Mouse (Mus musculus) kidney, postnatal 0 days (tissue): ENCODE data around the gene Slc25a23. TPM values are rescaled to one million over a fixed set of nuclear protein-coding genes. Genes with fewer than 3 reads are reported as not detected.

ENCODE experiments used
- ATAC-seq: fragments of 200-750 bp; cut with Nextera tagmentation; replicated peaks from 2 replicates; pipeline ENCODE4 v1.8.0; 2017; ENCODE audit warnings: low read depth, moderate number of reproducible peaks, moderate TSS enrichment, moderate library complexity; ENCODE audit not compliant: low FRiP score
- DNase-seq: peaks from one replicate; pipeline ENCODE4 v3.0.0-alpha.2; 2016; ENCODE audit warnings: low spot score
- H3K27ac ChIP-seq: fragments of 300-500 bp; sonication (generic); 2 replicates; pipeline ENCODE4 v1.5.1; 2014; ENCODE audit warnings: mild to moderate bottlenecking
- H3K27me3 ChIP-seq: fragments of 300-500 bp; sonication (generic); 2 replicates; pipeline ENCODE4 v1.6.1; 2014; ENCODE audit warnings: low read length, mixed read lengths; ENCODE audit not compliant: insufficient read depth
- H3K36me3 ChIP-seq: fragments of 300-500 bp; sonication (generic); 2 replicates; pipeline ENCODE4 v1.6.1; 2014; ENCODE audit warnings: low read length, mixed read lengths; ENCODE audit not compliant: insufficient read depth
- H3K4me1 ChIP-seq: fragments of 300-500 bp; sonication (generic); replicated peaks from 2 replicates; pipeline ENCODE4 v1.6.1; 2014; ENCODE audit warnings: antibody characterized with exemption, low read length, mixed read lengths; ENCODE audit not compliant: insufficient read depth
- H3K4me2 ChIP-seq: fragments of 300-500 bp; sonication (generic); 2 replicates; pipeline ENCODE4 v1.6.1; 2014; ENCODE audit warnings: mild to moderate bottlenecking, low read length, moderate library complexity, mixed read lengths
- H3K4me3 ChIP-seq: fragments of 300-500 bp; sonication (generic); replicated peaks from 2 replicates; pipeline ENCODE4 v1.5.1; 2014; ENCODE audit warnings: low read depth, low read length
- H3K9ac ChIP-seq: fragments of 300-500 bp; sonication (generic); 2 replicates; pipeline ENCODE4 v1.6.1; 2014; ENCODE audit warnings: low read depth, low read length
- H3K9me3 ChIP-seq: fragments of 300-500 bp; sonication (generic); replicated peaks from 2 replicates; pipeline ENCODE4 v1.6.1; 2016; ENCODE audit warnings: low read length, inconsistent platforms, mixed read lengths
- CTCF ChIP-seq: IDR thresholded peaks from 2 replicates; pipeline ENCODE4 v1.5.1; 2016; ENCODE audit warnings: antibody characterized with exemption, low read depth, mild to moderate bottlenecking, moderate library complexity
- WGBS: fragments of 180-500 bp; shearing (Covaris S2); extraction: QIAGEN DNeasy Blood & Tissue Kit; methylation state at CpG from one replicate; pipeline ENCODE4 v1.1.7; 2014; 5-methylcytosine and 5-hydroxymethylcytosine counted together
- polyA plus RNA-seq: library from polyadenylated mRNA; unstranded; fragments of >200 nt; fragmentation: Nextera tagmentation; extraction: Ambion mirVana; gene quantifications from 2 replicates; pipeline ENCODE4 v1.2.1, GENCODE M21; 2015

Gene Slc25a23
- polyA plus RNA-seq, 1 experiment from 2014 or later, result 10.7 TPM

DNA sequence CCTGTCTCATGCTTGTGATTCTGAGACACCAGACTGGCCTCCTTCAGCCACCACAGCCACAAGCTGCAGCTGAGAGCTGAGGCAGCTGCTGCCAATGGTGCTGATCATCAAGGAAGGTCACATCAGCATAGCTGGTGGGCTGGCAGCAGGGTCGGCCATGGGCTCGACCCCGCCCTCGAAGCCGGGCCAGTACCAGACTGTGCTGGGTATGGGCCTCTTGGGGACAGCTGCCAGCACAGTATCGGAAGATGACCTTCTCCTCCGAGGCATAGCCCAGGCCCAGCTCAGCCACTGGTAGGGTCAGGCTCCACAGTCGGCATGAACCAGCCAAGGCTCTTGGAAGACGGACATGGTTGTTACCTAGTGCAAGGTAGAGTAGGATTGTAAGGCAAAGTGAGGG is 60.2 kb downstream of the Slc25a23 start:
- Histone ChIP-seq H3K27me3 (no peaks in the 10 kb centered on the region), H3K9ac (no peak overlapping the region), H3K27ac (no peak overlapping the region), H3K4me2 (no peak overlapping the region), H3K36me3 (peaks cover 30% of the 10 kb centered on the region), H3K4me3 (no peak overlapping the region), H3K9me3 (no peaks in the 10 kb centered on the region), H3K4me1 (peaks cover 8% of the 10 kb centered on the region; the same call in 1 of the 2 replicates)
- WGBS, result 95% methylated on average over 9 of the region's 9 CpGs
- no peak for DNase-seq
- TF ChIP-seq CTCF, result no peak
- ATAC-seq, result no peak

GRCm38 (mm10) chr17:56997029-56997667 is 62.5 kb downstream of the Slc25a23 start, which contains the start of gene Alkbh7:
Gene Alkbh7 (plus strand): TSS chr17:56997339.
- Histone ChIP-seq H3K27ac (peak within 1 kb of the TSS; percentile 84), H3K4me3 (peak within 1 kb of the TSS; percentile 83), H3K27me3 (no peaks in the 10 kb centered on the region), H3K9me3 (no peaks in the 10 kb centered on the region), H3K4me2 (peak within 1 kb of the TSS; percentile 75), H3K9ac (peak within 1 kb of the TSS; percentile 72), H3K4me1 (peaks cover 8% of the 10 kb centered on the region; the same call in 1 of the 2 replicates), H3K36me3 (peaks cover 28% of the 10 kb centered on the region)
- ATAC-seq, result peak; percentile 99
- WGBS, result under 1% methylated on average over 38 of the region's 38 CpGs
- peak; percentile 89 for TF ChIP-seq CTCF
- DNase-seq, result peak; percentile 100

DNA sequence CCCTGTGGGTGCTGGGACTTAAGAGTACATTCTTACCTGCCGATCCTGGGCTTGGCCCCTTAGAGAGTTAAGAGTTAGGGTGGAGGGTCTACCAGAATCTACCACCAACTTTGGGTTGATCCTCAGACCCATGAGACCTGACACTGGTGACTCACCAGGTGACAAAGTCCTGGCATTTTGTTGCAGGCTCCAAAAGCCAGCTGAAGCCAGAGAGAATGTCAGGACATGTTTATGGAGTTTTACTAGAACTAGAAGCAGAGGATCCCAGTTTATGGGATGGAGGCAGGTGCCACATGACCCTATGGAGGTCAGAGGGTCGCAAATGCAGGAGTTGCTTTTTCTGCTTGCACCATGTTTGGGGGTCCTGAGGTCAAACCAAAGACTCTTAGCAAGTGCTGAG is 63.2 kb downstream of the Slc25a23 start:
- no peaks in the 10 kb centered on the region for H3K27me3 ChIP-seq
- WGBS, result 73% methylated on average over 2 of the region's 2 CpGs
- DNase-seq, result no peak
- no peaks in the 10 kb centered on the region for H3K9me3 ChIP-seq
- no peak for ATAC-seq
- 0 out of 2 replicates have a peak overlapping the region, but pooled peaks have one; percentile 75 for H3K4me2 ChIP-seq
- H3K4me3 ChIP-seq, result no peak overlapping the region
- H3K9ac ChIP-seq, result no peak overlapping the region
- H3K4me1 ChIP-seq, result peaks cover 8% of the 10 kb centered on the region; the same call in 1 of the 2 replicates
- H3K36me3 ChIP-seq, result peaks cover 28% of the 10 kb centered on the region
- no peak overlapping the region for H3K27ac ChIP-seq
- no peak for TF ChIP-seq CTCF

GRCm38 (mm10) chr17:56995046-56995445 is 64.6 kb downstream of the Slc25a23 start:
- ATAC-seq, result no peak
- no peaks in the 10 kb centered on the region for H3K9me3 ChIP-seq
- no peak for TF ChIP-seq CTCF
- H3K27ac ChIP-seq, result no peak overlapping the region
- peaks cover 14% of the 10 kb centered on the region for H3K4me1 ChIP-seq
- no peak overlapping the region for H3K4me3 ChIP-seq
- 90% methylated on average over 8 of the region's 8 CpGs for WGBS
- peaks cover 28% of the 10 kb centered on the region for H3K36me3 ChIP-seq
- no peak for DNase-seq
- H3K27me3 ChIP-seq, result no peaks in the 10 kb centered on the region
- H3K9ac ChIP-seq, result no peak overlapping the region
- H3K4me2 ChIP-seq, result no peak overlapping the region

Other genes starting within 250 kb of the Slc25a23 start
- 1.6 and 2.1 TPM in 2 replicates for gene Rfx2, start 228.8 kb downstream of the Slc25a23 start, polyA plus RNA-seq
- gene Acsbg2, start 185.4 kb downstream of the Slc25a23 start, polyA plus RNA-seq, result not detected in 2 replicates
- 0.11 and 0.13 TPM in 2 replicates for gene 1700061G19Rik, start 184.4 kb downstream of the Slc25a23 start, polyA plus RNA-seq
- gene Mllt1, start 124.4 kb downstream of the Slc25a23 start, polyA plus RNA-seq, result 27.4 and 29.1 TPM in 2 replicates
- gene Acer1, start 77.7 kb downstream of the Slc25a23 start, polyA plus RNA-seq, result not detected in 2 replicates
- 145 and 149 TPM in 2 replicates for gene Clpp, start 69.6 kb downstream of the Slc25a23 start, polyA plus RNA-seq
- 61.2 and 65.7 TPM in 2 replicates for gene Alkbh7, start 62.5 kb downstream of the Slc25a23 start, polyA plus RNA-seq
- 0.55 TPM in 1 of 2 replicates, not detected in the other for gene Pspn, start 59.8 kb downstream of the Slc25a23 start, polyA plus RNA-seq
- gene Gtf2f1, start 48.6 kb downstream of the Slc25a23 start, polyA plus RNA-seq, result 46.7 and 50.3 TPM in 2 replicates
- 0.38 TPM in 1 of 2 replicates, not detected in the other for gene Gm17949, start 48.4 kb downstream of the Slc25a23 start, polyA plus RNA-seq
- gene Khsrp, start 28.3 kb downstream of the Slc25a23 start, polyA plus RNA-seq, result 35.6 and 36.2 TPM in 2 replicates
- gene Slc25a41, start 18.2 kb downstream of the Slc25a23 start, polyA plus RNA-seq, result not detected in 2 replicates
- gene Crb3, start 758 bp downstream of the Slc25a23 start, polyA plus RNA-seq, result 82.4 and 90.9 TPM in 2 replicates
- gene Dennd1c, start 18.7 kb upstream of the Slc25a23 start, polyA plus RNA-seq, result 4.2 and 5.1 TPM in 2 replicates
- 15.4 and 16.4 TPM in 2 replicates for gene Tubb4a, start 27.9 kb upstream of the Slc25a23 start, polyA plus RNA-seq
- gene Tnfsf9, start 45.5 kb upstream of the Slc25a23 start, polyA plus RNA-seq, result 6.1 and 6.8 TPM in 2 replicates
- gene Cd70, start 89.9 kb upstream of the Slc25a23 start, polyA plus RNA-seq, result 0.28 TPM in 1 of 2 replicates, not detected in the other
- 0.08 and 0.09 TPM in 2 replicates for gene Tnfsf14, start 134.3 kb upstream of the Slc25a23 start, polyA plus RNA-seq
- gene C3, start 168.3 kb upstream of the Slc25a23 start, polyA plus RNA-seq, result 2.0 and 2.9 TPM in 2 replicates
- gene Gpr108, start 188.6 kb upstream of the Slc25a23 start, polyA plus RNA-seq, result 37.6 and 40.4 TPM in 2 replicates
- gene Trip10, start 189.6 kb upstream of the Slc25a23 start, polyA plus RNA-seq, result 40.8 and 43.6 TPM in 2 replicates
- 0.87 and 1.1 TPM in 2 replicates for gene Vav1, start 219.2 kb upstream of the Slc25a23 start, polyA plus RNA-seq